Mouse (Mus musculus) heart, postnatal 0 days (tissue): ENCODE data around the gene Adad2.

Source experiments
- CTCF ChIP-seq: IDR thresholded peaks from 2 replicates; pipeline ENCODE4 v1.5.1; 2016; ENCODE audit warnings: antibody characterized with exemption, control low read depth, low read depth
- EP300 ChIP-seq: IDR thresholded peaks from 2 replicates; pipeline ENCODE4 v1.6.1; 2016; ENCODE audit warnings: antibody characterized with exemption, low read depth

DNA sequence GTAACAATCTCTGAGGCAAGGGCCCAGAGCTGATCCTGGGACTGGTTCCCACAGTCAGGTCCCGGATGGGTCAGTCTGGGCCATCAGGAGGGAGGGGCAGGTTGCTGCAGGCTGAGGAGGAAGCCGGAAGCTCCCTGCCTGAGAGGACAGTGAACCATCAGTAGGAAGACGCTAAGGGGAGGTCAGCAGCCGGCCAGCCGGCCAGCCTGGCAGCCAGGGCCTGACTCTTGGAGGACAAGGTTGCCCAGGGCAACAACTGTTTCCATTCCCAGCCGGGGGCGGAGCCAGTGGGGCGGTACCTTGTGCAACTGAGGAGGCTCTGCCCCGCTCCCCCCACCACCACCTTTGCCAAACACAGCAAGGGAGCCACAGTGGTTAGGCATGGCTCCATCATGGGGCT, 48.5 kb downstream of the Adad2 start:
- TF ChIP-seq EP300 = no peak
- TF ChIP-seq CTCF = no peak
